Mouse (Mus musculus): ENCODE measurements around the gene Cdc14a. TPM values are rescaled to one million over a fixed set of nuclear protein-coding genes. Genes with fewer than 3 reads are reported as not detected.

The Cdc14a gene
- polyA plus RNA-seq, 1 experiment from 2014 or later: 16.9 TPM

DNA sequence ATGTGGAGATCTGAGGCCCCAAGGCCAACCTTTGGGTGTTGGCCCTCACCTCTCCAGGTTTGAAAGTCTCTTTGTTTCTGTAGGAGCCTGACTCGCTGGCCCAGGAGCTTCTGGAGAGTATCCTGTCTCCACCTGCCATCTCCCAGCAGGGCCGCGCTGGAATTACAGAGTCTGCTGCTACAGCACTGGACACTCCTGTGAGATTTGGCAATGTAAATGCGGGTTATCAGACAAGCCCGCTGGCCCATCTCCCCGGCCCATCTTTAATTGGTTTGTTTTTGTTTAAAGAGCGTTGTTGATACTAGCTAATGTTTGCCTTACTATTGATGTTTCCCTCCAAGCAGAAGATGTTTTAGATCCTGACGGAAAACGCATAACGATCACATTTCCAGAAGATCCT is 15.0 kb downstream of the Cdc14a start:
- no peak overlapping the region for H3K4me3 ChIP-seq

DNA sequence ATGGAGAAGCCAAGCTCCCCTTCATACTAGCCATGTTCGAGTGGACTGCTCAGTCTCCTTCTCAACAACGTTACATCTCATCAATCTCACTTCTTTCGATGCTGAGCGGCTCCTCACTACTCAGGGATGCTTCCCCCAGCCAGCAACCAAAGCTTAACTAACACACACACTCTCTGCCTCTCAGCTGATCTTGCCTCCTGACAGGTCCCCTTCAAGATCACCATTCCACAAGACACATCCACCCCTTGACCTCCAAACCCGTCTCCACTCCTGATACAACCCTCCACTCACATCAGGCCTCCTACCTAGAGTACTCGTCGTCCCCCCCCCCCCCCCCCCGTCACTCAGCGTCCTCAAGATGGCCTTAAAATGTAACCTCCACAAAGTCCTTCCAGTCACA is 18.3 kb downstream of the Cdc14a start:
- no peak for DNase-seq (ENCODE audit: low spot score)
- no peak overlapping the region for H3K27ac ChIP-seq (replicated peaks)
- H3K27me3 ChIP-seq (ENCODE audit: low read depth, poor library complexity, severe bottlenecking): no peaks in the 10 kb centered on the region
- H3K4me1 ChIP-seq: peaks cover 16% of the 10 kb centered on the region
- H3K36me3 ChIP-seq: peaks cover 46% of the 10 kb centered on the region
- 82% methylated on average over 9 of the region's 9 CpGs for WGBS
- no peak overlapping the region for H3K4me3 ChIP-seq
- H3K9me3 ChIP-seq (replicated peaks): no peaks in the 10 kb centered on the region

More for the DNA sequence above, 15.0 kb downstream of the Cdc14a start:
- H3K36me3 ChIP-seq: peaks cover 55% of the 10 kb centered on the region
- WGBS: 89% methylated on average over 10 of the region's 10 CpGs
- H3K9me3 ChIP-seq (replicated peaks): no peaks in the 10 kb centered on the region
- DNase-seq (ENCODE audit: low spot score): no peak
- peaks cover 16% of the 10 kb centered on the region for H3K4me1 ChIP-seq
- H3K27me3 ChIP-seq (ENCODE audit: low read depth, poor library complexity, severe bottlenecking): no peaks in the 10 kb centered on the region
- no peak overlapping the region for H3K27ac ChIP-seq (replicated peaks)

DNA sequence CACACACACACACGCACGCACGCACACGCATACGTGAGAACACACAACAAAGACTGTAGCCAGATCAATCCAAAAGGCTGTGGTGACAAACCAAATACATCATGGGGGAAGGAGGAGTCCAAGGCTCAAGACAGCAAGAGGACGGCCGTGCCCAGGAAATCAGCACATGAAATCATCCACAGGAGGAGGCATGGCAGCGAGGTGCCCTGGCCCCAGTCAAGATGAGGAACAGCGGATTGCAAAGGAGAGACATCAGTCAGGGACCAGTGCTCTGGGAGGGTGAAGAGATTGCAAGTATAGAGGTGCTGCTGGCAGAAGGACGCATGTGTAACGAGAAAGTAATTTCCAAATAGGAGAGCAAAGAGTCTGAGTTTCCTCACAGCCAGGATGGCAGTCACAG is 22.4 kb downstream of the Cdc14a start:
- H3K4me3 ChIP-seq: no peak overlapping the region
- H3K27ac ChIP-seq (replicated peaks): no peak overlapping the region
- no peaks in the 10 kb centered on the region for H3K27me3 ChIP-seq (ENCODE audit: low read depth, poor library complexity, severe bottlenecking)
- 90% methylated on average over 11 of the region's 11 CpGs for WGBS
- H3K4me1 ChIP-seq: peaks cover 25% of the 10 kb centered on the region
- DNase-seq (ENCODE audit: low spot score): no peak
- H3K36me3 ChIP-seq: peaks cover 30% of the 10 kb centered on the region
- no peaks in the 10 kb centered on the region for H3K9me3 ChIP-seq (replicated peaks)

DNA sequence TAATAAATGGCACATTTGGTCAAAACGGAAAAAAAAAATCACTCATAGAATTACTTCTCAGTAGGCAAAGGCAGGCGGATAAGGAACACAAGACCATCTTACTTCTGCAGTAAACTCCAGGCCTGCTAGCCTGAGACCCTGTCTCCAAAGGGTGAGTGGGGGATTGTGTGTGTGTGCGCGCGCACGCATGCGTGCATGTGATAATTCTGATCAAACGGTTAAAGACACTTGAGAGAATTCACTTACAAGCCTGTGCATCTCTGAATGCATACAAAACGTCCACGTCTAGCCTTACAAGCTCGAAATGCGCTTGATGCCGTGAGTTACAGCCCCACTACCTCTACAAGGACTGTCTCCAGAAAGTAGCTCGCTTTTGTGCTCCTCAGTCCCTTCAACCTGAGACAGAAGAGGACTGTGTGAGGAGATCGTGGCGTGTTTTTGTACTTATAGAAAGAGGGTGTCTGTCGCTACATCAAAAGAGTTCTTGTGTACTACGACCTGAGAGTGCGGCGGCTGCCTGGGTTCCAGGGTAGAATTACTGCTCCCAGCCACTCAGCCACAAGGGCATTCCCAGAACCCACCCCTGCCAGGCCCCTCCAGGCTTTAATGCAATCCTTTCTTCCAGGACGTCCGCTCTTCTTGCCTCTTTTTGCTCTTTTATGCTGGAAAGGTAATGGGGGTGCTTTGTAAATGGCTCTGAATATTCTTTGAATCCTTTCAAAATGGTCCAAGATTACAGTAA is 24.3 kb downstream of the Cdc14a start:
- no peak for DNase-seq (ENCODE audit: low spot score)
- 85% methylated on average over 22 of the region's 22 CpGs for WGBS
- 0 out of 2 replicates have a peak overlapping the region, but pooled peaks have one; percentile 35 for H3K27ac ChIP-seq (replicated peaks)
- no peak overlapping the region for H3K4me3 ChIP-seq
- peaks cover 28% of the 10 kb centered on the region for H3K36me3 ChIP-seq
- no peaks in the 10 kb centered on the region for H3K9me3 ChIP-seq (replicated peaks)
- no peaks in the 10 kb centered on the region for H3K27me3 ChIP-seq (ENCODE audit: low read depth, poor library complexity, severe bottlenecking)
- peaks cover 18% of the 10 kb centered on the region for H3K4me1 ChIP-seq

DNA sequence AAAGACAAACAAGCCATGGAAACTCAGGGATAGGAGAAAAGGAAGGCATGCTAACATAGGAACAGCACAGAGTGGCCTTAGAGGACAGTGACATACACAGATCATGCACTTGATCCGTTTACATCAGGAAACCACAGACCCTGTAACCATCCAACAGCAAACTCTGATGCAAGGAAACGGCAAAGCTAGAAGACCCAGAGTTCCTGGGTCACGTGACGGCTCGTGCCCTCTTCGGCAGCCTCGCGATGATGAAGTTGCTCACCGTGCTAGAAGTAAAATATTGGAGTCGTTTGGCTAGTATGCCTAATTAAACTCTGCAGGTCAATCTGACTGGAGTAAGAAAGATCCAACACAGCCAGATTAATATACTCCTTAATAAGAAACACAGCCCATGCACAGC is 25.3 kb downstream of the Cdc14a start:
- Histone ChIP-seq H3K27me3 (ENCODE audit: low read depth, poor library complexity, severe bottlenecking) (no peaks in the 10 kb centered on the region), H3K9me3 (replicated peaks) (no peaks in the 10 kb centered on the region), H3K4me3 (no peak overlapping the region), H3K4me1 (peaks cover 18% of the 10 kb centered on the region), H3K27ac (replicated peaks) (no peak overlapping the region), H3K36me3 (peaks cover 20% of the 10 kb centered on the region)
- WGBS: 93% methylated on average over 10 of the region's 10 CpGs
- DNase-seq (ENCODE audit: low spot score): no peak

DNA sequence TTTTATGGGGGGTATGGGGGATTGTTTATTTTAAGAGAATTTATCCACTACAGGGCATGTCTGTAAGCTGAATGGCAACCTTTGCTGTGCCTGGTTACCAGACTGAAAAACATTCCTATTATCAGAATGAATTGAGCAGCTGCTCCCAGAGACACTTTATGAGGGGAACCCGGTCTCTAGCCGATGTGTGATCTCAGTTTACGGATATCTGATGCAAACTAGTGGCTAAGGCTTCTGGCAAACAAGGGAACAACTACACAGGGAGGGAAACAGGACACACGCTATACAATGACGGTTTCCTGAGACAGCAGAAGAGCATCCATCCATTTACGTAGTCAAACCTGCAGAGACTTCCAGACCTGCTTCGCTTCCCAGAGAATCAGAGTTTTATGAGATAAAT is 25.9 kb downstream of the Cdc14a start:
- no peak for DNase-seq (ENCODE audit: low spot score)
- Histone ChIP-seq H3K4me3 (no peak overlapping the region), H3K36me3 (peaks cover 20% of the 10 kb centered on the region), H3K4me1 (peaks cover 18% of the 10 kb centered on the region), H3K27me3 (ENCODE audit: low read depth, poor library complexity, severe bottlenecking) (no peaks in the 10 kb centered on the region), H3K9me3 (replicated peaks) (no peaks in the 10 kb centered on the region), H3K27ac (replicated peaks) (no peak overlapping the region)
- WGBS: 88% methylated on average over 7 of the region's 7 CpGs

DNA sequence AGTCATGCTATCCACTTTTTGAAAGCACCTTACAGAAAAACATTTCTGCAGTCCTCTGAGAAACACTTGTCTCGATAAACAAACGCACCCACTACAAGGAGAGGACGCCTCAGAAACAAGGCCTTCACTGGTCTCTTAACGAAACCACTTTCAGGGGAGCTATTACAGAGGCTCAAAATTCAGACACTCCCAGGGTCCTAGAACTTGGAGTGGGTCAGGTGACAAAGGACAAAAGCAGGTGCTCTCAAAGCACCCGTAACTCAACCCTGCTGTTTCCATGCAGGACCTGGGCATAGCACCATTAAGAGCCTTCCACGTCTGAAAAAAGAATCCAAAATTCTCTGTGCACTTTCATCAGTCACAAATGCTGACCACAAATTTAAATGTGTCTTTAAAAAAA is 26.5 kb downstream of the Cdc14a start:
- peaks cover 22% of the 10 kb centered on the region for H3K36me3 ChIP-seq
- 92% methylated on average over 6 of the region's 6 CpGs for WGBS
- H3K27me3 ChIP-seq (ENCODE audit: low read depth, poor library complexity, severe bottlenecking): no peaks in the 10 kb centered on the region
- no peak overlapping the region for H3K4me3 ChIP-seq
- no peak overlapping the region for H3K27ac ChIP-seq (replicated peaks)
- H3K9me3 ChIP-seq (replicated peaks): no peaks in the 10 kb centered on the region
- DNase-seq (ENCODE audit: low spot score): no peak
- peaks cover 18% of the 10 kb centered on the region for H3K4me1 ChIP-seq

DNA sequence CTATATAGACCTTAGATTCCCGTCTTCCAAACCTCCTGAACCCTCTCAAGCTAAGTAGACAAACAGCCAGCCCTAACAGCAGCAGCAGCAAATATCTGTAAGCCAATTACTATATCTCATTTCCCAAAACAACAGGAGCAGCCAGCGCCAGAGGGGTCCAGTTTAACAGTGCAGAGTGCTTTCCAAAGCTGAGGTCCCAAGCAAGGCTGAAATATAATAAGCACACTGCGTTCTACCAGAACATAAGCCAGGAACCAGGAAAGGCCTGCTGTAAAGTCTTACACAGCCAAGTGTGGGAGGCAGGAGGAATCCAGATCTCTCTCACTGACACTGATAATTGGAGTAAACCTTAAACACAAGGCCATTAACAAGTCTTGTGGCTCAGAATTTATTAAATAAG is 27.3 kb downstream of the Cdc14a start:
- Histone ChIP-seq H3K27ac (replicated peaks) (no peak overlapping the region), H3K4me1 (peaks cover 18% of the 10 kb centered on the region), H3K36me3 (peaks cover 30% of the 10 kb centered on the region), H3K9me3 (replicated peaks) (no peaks in the 10 kb centered on the region), H3K27me3 (ENCODE audit: low read depth, poor library complexity, severe bottlenecking) (no peaks in the 10 kb centered on the region), H3K4me3 (no peak overlapping the region)
- DNase-seq (ENCODE audit: low spot score): no peak
- 94% methylated on average over 3 of the region's 3 CpGs for WGBS

DNA sequence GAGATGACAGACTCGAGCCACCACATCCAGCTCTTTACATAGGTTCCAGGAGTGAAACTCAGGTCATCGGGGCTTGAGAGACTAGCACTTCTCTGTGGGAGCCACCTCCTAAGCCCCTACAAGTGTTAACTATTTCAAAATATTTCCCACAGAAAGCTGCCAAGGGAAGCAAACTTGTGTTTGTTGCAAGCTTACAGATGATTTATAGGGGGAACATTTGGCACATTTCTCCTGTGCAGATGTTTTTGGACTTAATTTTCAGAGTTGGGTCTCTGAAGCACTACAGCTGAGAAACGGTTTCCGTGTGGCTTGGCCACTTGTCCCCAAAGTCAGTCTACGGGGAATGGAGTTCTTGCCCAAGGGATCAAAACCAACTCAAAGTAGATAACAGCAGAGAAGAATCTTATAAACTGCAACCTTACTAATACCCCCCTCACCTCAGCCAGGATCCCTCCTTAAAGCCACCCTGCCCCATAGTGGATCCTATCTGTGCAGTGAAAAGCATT is 28.9 kb downstream of the Cdc14a start:
- Histone ChIP-seq H3K36me3 (peaks cover 34% of the 10 kb centered on the region), H3K9me3 (replicated peaks) (no peaks in the 10 kb centered on the region), H3K4me1 (peaks cover 18% of the 10 kb centered on the region), H3K27ac (replicated peaks) (no peak overlapping the region), H3K27me3 (ENCODE audit: low read depth, poor library complexity, severe bottlenecking) (no peaks in the 10 kb centered on the region), H3K4me3 (no peak overlapping the region)
- no peak for DNase-seq (ENCODE audit: low spot score)
- WGBS: 87% methylated on average over 5 of the region's 5 CpGs

DNA sequence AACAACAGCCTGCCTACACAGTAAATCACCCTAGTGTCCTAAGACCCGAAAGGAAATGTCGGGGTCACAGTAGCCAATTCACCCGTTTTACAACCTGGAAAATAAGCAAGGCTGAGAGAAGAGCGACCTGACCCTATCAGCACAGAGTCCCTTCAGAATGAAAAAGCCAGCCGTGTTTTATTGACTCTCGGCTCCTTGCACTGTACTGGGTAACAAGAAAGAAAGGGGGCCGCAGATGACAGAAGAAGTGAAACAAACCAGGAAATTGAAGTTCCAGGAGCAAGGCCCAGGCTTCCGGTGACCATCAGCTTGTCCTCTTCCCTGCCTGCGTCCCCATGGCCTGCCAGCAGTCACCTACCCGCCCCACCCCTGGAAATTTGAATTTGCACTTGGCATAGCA is 32.4 kb downstream of the Cdc14a start:
- Histone ChIP-seq H3K4me1 (no peaks in the 10 kb centered on the region), H3K27ac (replicated peaks) (no peak overlapping the region), H3K9me3 (replicated peaks) (no peaks in the 10 kb centered on the region), H3K27me3 (ENCODE audit: low read depth, poor library complexity, severe bottlenecking) (no peaks in the 10 kb centered on the region), H3K36me3 (peaks cover 49% of the 10 kb centered on the region), H3K4me3 (no peak overlapping the region)
- 91% methylated on average over 10 of the region's 10 CpGs for WGBS
- DNase-seq (ENCODE audit: low spot score): no peak

DNA sequence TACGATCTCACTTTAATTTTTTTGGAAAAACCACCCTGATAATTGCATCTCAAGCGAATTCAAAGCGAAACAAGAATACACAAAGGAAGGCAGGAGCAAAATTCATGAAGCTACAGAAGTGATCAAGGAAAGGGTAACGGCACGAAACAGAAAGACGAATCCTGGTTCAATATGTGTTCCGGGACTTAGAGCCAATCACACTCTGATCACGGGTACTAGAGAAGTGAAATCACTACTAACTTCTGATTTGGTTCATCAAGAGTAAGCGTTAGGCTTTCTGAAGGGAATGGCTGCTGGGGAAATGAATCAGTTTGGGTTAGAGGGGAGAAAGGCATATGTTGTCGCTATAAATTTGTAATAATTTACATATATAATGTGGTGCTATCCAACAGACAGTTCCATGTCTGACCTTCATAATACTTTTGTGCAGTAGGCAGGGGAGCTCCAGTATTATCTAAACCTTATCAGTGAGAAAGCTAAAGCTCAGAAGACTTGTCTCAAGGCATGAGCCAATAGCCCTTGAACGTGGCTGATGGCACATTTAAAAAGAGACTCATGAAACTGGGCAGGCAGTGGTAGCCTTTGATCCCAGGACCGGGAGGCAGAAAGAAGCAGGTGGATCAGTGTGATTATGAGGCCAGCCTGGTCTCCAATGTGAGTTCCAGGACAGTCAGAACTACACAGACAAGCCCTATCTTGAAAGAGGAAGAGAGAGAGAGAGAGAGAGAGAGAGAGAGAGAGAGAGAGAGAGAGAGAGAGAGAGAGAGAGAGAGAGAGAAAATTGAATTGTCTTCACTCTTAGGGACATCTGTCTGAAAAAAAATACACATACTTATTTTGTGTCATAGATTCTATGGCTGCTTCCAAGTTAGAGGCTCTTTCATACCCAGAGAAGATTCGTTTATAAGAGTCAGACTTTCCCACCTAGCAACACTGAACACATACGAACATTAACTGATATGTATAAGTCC is 34.0 kb downstream of the Cdc14a start:
- Histone ChIP-seq H3K27me3 (ENCODE audit: low read depth, poor library complexity, severe bottlenecking) (no peaks in the 10 kb centered on the region), H3K9me3 (replicated peaks) (no peaks in the 10 kb centered on the region), H3K27ac (replicated peaks) (no peak overlapping the region), H3K4me1 (no peaks in the 10 kb centered on the region), H3K36me3 (peaks cover 50% of the 10 kb centered on the region), H3K4me3 (no peak overlapping the region)
- 92% methylated on average over 14 of the region's 14 CpGs for WGBS
- DNase-seq (ENCODE audit: low spot score): no peak

DNA sequence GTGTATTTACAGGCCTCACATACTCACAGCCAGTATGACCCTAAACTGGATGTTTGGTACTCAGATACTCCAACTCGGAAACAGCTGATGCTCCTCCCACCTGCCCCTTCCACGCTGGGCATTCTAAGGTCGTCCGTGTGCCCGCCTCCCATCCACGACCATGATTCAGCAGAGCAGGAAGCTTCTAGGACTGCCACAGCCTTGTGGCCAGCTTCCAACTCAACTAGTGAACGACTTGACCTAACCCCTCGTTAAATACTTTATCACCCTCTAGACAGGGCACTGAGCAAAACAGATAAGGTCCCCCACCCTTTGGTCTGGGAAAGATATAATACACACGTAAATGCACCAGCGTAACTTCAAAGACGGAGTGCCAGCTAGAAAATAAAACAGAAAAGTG is 35.0 kb downstream of the Cdc14a start:
- no peak overlapping the region for H3K4me3 ChIP-seq
- H3K27me3 ChIP-seq (ENCODE audit: low read depth, poor library complexity, severe bottlenecking): no peaks in the 10 kb centered on the region
- H3K36me3 ChIP-seq: peaks cover 52% of the 10 kb centered on the region
- 89% methylated on average over 11 of the region's 11 CpGs for WGBS
- no peak overlapping the region for H3K27ac ChIP-seq (replicated peaks)
- H3K4me1 ChIP-seq: no peaks in the 10 kb centered on the region
- no peaks in the 10 kb centered on the region for H3K9me3 ChIP-seq (replicated peaks)
- no peak for DNase-seq (ENCODE audit: low spot score)

DNA sequence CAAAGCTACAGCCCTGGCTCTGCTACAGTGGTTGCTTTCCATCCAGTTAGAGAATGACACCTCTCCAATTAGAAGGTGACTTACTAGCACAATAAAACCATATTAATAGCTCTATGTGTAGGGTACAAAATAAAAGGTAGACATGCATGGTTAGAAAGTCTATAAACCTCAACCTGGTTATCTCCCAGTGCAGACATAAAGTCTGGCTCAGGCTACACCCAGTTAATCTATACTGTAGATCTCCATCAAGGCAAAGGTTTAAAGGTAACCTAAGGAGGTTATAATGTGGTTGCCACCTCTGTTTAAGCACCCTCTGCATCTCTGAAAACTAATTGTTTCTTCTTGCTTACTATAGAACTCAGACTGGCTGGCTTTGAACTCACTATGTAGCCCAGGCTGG is 36.9 kb downstream of the Cdc14a start:
- no peaks in the 10 kb centered on the region for H3K27me3 ChIP-seq (ENCODE audit: low read depth, poor library complexity, severe bottlenecking)
- no peaks in the 10 kb centered on the region for H3K9me3 ChIP-seq (replicated peaks)
- H3K27ac ChIP-seq (replicated peaks): no peak overlapping the region
- no peaks in the 10 kb centered on the region for H3K4me1 ChIP-seq
- DNase-seq (ENCODE audit: low spot score): no peak
- H3K4me3 ChIP-seq: no peak overlapping the region
- peaks cover 50% of the 10 kb centered on the region for H3K36me3 ChIP-seq
